Mouse (Mus musculus) layer of hippocampus, postnatal 25 days (tissue): ENCODE results near the gene Csf2rb. TPM values are rescaled to one million over a fixed set of nuclear protein-coding genes. Genes with fewer than 3 reads are reported as not detected.
A peak's percentile ranks its signal among the peaks of the same experiment; 100 is the strongest.
"Not testable (repeated sequence)": the region's sequence is repeated elsewhere in the genome, so short reads cannot be mapped to it uniquely, and the experiment has no call there.

Experiments
- DNase-seq, 2 experiments: peaks; one replicate each; pipeline ENCODE4 v3.0.0; 2022; ENCODE audit warnings: mixed read lengths in 2 of 2, low spot score in 1 of 2; ENCODE audit errors: extremely low spot score in 1 of 2
- total RNA-seq, 2 experiments: library from RNA; stranded (reverse); gene quantifications; 2 replicates each; pipeline ENCODE4 v1.2.3; 2021

Gene Csf2rb
- total RNA-seq, 2 experiments from 2014 or later = 2.5 to 2.6 TPM

DNA sequence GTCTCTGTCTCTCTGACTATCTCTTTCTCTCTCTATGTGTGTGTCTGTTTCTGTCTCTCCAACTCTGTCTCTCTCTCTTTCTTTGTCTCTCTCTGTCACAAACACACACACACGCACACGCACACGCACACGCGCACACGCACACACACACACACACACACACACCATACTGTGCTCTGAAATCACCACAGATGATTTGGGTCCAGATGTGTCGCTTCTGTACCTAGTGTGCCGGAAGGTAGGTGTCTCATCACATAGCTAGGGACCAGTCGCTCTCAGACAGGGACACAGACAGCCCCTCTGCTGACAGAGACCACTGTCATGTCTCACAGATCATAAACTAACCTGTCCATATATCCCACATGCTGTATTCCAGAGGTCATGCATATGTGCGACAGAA is 1.2 kb downstream of the Csf2rb start:
- no peak for DNase-seq

DNA sequence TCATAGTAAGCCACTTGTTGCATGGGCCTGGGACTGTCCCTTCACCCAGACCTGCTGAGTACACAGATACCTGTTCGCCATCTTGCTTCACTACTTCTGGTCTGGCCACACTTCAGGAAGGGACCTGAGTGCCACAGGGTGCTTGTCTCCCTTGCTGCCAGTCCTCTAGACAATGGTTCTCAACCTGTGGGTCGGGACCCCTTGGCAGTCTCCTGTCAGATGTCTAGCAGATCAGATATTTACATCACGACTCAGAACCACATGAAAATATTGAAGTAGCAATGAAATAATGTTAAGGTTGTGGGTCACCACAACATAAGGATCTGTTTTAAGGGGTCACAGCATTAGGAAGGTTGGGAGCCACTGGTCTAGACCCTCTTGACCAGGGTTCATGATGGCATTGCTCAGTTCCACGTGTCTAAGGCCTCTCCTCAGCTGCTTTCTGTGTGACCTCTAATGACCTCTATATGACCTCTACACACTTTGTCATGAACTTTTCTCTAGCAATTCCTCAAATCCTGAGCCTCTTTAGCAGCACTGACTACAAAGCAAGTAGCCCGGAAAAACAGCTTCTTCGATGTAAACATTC is 2.3 kb downstream of the Csf2rb start:
- not testable (repeated sequence) for DNase-seq

DNA sequence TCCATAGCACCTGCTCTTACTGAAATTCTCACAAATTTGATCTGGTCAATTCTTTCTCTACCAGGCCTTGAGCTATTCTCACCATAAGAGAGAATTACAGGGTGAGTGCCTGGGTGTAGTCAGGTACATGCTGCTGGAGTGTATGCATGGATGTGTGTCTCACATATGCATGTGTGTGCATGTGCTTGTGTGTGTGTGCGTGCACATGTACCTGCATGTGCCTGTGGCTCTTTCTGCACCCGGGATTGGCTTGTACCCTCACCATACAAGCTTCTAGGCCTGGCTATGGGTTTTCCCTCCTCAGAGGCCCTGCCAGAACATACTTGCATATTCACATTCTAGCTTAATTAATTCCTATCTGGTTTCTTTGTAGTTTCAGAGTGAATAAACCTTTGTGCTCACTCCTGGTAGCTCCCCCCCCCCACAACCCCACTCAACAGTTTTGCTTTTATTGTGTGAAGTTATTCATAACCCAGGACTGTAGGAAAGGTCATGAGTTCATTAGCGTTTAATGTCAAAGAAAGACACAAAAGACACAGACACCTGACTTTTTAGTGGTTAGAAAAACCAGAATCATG is 3.1 kb downstream of the Csf2rb start:
- no peak for DNase-seq

DNA sequence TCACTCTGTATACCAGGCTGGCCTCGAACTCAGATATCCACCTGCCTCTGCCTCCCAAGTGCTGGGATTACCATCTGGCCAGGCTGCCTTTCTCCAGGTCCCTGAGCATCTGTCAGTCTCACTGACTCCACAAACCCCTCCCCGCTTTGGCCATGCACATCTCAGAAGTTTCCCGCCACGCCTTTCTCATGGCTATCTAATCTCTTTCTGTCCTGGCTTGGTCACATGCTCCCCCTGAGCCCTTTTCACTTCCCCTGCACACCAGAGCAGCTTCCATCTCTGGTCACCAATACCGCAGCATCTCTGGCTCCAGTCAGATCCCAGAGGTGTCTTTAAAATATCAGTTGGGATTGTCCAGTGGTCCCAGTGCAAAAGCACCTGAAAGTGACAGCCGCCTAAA is 4.4 kb downstream of the Csf2rb start:
- DNase-seq = not testable (repeated sequence)

DNA sequence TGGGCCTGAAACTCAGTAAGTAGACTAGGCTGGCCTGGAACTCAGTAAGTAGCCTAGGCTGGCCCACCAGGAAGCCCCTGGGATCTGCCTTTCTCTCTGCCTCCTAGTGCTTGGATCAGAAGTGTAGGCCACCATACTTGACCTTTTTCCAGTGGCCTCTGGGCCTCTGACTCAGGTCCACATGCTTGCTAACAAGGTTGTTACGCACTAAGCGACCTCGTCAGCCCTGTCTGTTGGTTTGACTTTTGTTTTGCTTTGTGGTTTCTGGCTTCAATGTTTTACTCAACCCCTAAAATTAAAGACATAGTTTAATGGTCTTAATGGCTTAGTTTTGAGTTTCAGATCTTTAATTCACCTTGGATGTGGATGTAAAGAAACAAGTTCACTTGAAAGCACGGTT is 5.2 kb downstream of the Csf2rb start:
- no peak for DNase-seq

DNA sequence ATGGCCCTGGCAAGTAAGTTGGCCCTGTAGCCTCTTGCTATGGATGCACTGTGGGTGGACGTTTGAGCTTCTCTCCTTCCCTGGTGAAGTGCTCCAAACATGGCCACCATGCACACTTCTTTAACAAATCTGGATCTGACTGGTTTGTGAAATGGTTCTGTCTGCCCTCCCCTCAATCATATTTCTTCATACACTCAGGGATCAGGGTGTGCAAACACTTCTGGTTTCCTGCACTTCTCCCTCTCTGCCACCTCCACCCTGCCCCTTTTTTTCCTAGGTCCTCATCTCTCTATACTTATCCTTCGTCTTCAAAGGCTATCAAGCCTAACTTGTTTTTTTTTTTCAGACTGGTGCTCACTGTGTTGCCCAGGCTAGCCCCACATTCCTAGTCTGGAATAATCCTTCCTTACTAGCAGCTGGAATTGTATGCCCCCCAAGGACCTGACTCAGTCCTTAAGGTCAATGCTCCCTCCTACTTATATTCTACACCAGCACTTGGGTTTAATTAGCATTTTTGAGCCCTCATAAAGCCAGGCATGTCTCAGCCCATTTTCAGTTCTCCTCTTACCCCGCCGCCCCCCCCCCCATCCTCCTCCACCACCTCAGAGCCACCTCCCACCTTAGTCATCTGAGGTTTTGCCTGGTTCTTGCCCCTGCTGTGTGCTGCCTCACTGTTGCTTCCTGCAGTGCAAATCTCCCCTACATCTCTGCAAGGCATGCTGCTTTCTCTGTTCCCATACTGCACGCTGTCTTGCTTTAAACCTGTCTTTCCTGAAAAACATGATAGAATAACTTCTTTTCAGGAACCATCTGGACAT is 6.2 kb downstream of the Csf2rb start:
- no peak for DNase-seq

DNA sequence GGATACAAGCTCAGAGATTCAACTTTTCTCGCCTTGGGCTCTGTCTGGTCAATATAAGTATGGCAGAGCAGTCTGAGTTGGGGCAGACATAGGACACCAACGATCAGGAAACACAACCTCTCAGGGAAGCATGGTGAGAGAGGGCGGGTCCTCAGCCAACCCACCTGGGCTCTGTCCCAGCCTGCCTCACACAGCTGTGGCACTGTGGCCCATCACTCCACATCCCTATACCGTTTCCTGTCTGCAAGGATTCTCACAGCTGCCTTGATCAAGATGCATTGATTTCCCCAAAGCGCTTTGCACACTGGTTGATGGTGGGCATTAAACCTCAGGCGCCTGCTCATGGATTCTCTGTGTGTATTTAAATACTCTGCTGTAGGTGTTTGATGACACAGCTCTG is 7.4 kb downstream of the Csf2rb start:
- DNase-seq = no peak

DNA sequence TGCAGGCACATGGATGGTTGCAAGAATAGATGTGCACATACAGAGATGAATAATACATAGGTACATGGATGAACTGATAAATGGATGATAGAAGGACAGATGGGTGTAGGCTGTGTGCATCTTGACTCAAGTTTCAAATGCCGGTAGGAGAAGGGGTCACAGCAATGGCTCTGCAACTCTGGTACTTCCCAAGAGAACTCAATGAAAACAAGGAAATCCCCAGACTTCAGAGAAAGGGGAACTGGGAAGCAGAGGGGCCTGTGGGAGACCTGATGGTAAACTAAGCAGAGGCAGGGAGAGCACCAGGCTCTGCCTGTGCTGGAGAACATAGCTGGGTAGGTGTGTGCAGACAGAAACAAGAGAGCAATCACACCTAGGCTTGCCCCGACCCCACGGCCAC is 8.8 kb downstream of the Csf2rb start:
- no peak for DNase-seq

DNA sequence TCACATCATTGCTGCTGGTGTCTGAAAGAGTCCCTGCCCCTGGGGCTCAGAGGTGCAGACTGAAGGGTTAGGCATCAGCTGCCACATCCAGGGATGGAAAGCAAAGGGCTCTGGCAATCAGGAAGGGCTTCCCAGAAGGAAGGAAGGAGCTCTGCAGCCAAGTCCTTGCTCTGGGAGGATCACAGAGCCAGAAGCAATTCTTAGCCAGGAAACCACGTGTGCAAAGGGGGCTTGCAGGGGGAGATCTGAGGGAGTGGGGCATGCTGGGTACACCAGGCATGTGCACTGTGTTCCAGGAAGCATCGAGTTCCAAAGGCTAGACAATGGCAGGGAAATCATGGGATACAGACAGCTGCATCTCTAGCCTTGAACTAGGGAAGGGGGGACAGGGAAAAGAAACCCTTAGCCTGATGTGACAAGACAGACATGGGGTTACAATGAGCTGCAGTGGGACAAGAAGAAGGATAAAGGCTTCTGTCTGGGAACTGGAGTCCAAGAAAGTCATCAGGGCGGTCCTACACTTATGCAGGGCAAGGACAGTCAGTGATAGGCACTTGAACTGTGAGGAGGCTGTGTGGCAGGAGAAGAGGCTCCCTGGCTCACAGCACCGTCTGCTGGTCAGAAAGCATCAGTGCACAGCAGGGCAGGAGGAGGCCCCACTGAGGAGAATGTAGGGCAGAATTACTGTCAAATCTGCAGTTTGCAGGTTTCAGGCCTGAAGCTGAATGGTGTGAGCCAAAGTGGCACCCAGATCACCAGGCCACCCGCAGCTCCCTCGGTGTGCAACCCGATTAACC is 14.3 kb downstream of the Csf2rb start:
- peak; percentile 28 to 54 for DNase-seq

DNA sequence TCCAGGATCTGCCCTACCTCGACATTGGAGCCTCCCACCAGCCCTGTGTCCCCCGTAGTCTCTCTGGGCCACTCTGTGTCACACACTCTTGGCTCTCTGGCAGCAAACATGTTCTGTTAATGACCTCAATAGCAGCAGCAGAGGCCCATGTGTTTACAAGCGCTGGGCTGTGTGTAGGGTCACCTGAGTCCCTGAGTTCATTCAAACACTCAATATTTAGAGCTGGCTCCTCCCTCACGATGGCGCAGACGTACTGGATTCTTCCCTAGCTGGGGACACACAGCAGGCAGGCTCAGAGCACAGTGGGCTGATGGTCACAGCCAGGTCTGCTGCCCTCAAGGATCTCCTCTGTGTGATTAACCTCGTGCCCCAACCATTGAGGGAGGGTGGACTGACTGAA is 15.4 kb downstream of the Csf2rb start:
- not testable (repeated sequence) for DNase-seq

DNA sequence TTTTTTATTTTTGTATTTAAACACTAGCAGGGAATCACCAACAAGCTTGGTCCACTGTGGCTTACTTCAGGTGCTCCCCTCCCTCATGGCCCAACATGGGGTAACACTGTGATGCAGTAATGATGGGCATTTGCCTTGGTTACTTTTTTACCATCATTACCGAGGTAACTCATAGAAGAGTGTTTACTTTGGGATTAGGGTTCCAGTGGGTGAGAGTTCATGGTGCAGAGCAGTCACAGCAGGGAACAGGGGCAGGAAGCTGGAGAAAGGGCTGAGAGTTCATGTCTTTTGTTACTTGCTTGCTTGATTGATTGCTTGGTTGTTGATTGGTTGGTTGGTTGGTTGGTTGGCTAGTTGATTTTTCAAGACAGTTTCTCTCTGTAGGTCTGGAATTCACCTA is 18.1 kb downstream of the Csf2rb start:
- no peak for DNase-seq

DNA sequence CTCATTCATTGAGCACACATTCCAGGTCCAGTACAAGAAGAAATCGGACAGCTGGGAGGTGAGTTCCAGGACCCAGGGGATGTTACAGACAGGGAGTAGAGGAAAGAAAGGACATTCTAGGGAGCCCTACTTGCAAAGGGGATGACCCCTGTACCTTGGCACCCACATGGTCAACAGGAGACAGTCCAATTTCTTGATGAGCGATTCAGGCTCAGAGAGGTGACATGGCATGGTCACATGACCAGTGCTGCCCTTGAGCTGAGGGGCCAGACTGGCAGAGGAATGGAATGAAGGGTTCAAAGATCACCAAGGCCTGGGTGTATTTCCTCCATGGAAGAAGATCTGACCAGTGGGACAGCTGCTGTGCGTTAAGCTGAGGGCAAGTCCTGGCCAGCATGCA is 19.0 kb downstream of the Csf2rb start:
- DNase-seq = no peak

DNA sequence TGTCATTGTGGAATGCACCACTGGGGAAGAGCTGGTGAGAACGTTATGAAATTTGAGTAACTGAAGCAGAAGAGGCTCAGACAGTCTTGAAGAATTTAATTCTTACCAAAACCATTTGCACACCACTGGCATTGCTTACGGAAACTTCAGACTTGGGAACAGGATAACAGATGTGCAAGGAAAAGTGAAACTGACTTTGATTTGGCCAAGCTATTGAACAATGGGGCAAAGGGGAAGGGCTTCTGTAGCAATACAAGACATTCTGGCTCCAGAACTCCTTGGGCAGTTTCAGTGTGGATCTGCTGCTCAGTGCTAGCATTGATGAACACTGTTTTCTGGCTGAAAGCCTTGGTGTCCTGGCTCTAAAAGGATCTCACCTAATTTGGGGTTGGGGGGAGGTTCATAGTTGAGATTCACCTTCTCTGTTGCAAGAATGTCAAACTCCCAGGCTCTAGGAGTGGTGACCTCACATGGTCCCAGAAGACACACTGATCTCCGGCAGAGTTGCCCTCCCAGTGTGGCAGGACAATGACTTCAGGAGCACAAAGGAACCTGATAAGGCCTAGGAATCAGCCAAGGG is 26.1 kb downstream of the Csf2rb start:
- DNase-seq = no peak

DNA sequence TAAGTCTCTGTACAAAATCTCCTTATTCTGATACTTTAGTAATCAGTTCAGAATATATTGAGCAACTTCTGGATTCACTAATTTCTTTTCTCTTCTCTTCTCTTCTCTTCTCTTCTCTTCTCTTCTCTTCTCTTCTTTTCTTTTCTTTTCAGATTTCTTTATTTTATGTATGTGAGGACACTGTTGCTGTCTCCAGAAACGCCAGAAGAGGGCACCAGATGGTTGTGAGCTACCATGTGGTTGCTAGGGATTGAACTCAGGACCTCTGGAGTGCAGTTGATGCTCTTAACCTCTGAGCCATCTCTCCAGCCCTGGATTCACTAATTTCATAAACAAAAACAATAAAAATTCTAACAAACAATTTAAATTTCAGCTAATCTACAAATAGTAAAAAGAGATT is 29.4 kb downstream of the Csf2rb start:
- DNase-seq = peak in 1 of 2 experiments; percentile 71

DNA sequence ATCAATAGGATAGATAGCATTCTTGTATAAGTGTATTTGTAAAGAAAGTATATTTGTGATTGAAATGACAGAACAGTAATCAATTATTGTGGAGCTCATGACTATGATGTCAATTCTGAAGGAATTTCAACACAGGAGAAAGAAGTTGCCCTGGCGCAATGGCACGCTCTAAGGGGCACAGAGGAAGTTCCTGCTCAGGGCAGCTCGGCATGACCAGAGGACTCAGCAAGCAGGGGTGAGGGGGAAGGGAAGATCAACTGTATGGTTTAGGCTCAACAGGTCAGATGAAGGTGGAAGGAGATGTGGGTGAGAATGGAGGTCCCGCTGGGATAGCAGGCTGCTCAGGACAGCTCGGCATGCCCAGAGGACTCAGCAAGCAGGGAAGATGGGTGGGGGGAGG is 30.0 kb downstream of the Csf2rb start:
- no peak for DNase-seq

DNA sequence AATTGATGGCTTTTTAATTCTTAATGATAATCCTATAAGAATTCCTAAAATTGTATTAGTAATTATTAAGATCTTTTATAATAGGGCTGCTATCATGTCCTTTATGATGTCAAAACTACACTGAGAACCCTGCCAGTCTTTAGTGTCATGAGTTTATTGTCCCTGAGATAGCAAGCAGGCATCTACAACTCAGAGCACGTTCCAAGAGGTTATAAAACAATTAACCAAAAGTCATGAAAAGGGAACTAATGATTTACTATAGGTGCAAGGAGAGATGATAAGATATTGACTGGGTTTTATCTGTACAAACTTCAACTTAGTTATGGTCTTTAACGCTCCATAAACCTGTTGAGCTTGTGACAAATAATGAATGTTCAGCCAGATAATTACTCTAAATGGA is 40.4 kb downstream of the Csf2rb start:
- no peak for DNase-seq

DNA sequence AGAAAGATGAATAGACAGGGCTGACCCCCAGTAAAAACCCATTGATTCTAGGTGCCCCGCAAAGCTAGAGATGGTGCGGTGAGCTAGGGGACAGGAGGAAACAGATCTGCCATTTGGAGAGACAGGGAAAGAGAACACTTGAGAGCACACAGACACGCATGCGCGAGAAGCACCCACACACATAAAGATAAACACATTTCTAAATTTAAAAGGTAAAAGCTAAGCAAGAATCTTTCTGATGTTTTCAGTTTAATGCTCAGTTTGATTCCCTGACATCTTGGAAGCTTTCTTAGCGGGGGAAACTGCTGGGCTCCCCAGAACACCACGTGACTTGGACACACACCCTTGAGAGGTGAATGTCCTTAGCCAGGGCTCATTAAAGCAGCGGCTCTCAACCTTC is 41.3 kb downstream of the Csf2rb start:
- DNase-seq = no peak

DNA sequence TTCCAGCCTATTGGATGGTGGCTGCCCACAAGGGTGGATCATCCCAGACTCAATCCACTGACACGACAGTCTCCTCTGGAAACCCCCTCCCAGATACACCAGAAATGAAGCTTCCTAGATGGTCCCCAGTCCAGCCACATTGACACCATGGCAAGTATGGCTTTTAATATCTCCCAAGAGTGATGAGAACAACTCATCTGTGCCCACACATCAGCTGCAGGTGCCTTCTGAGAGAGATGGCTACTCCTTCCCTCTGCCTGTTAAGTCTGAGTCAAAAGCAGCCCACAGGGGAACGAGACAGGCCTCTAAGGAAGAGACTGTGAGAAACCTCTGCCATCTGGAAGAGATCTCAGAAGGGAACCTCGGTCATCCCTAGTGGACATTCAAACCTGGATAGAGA is 42.3 kb downstream of the Csf2rb start:
- DNase-seq = no peak

DNA sequence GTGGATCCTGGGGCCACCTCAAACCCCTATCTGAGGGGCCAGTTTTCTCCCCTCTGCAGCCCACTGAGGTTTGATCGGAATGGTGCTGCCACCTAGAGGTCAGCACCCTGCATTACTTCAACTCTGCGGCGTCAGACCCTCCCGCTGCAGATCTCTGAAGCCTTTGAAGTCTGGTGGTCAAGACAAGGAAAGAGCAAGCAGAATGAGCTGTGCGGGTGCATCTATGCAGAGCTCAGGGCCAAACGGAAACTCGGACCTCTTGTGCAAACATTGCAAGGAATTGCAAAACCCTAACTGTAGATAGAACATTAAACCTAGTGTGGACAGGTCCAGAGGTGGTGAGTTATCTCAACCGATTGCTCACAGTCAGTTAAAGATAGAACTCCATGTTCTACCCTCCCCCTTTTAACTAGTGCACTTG is 43.4 kb downstream of the Csf2rb start:
- DNase-seq = peak; percentile 35 to 58

DNA sequence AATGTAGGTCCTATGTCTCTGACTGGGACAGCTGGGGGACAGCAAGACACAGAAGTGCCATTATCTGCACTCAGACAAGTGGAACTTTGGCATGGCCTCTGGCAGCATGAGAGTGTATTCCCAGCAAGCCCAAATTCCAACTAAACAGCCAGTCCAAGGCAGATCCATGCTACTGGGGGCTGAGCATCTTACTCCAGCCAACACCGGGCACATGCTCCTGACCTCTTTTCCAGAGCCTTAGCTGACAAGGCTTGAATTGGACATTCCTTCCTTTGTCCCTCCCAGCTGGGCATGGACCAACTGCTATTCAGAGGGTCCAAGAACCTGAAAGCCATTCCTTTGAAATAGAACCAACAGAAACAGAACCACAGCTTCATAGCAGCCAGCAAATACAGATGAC is 44.1 kb downstream of the Csf2rb start:
- no peak for DNase-seq

DNA sequence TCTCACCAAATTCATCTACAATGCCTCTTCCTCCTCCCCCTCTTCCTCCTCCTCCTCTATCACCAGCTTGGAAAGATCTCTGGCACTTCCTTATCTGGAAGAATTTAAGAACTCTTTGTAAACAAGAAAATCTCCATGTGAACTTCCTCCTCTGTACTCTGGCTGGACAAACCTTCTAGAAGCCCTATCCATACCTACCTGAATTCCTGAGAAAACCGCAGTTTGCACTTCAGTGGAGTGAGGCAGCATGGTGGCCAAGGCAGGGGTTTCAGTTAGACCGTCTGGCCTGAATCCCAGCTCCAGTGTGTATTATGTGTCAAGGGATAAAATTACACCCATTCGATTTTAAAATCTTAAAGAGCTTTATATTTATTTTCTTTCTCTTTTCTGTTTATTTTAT is 47.2 kb downstream of the Csf2rb start:
- no peak for DNase-seq
